Mouse (Mus musculus): ENCODE data around the gene Hist1h2ak. TPM values are rescaled to one million over a fixed set of nuclear protein-coding genes. Genes with fewer than 3 reads are reported as not detected.
A peak's percentile ranks its signal among the peaks of the same experiment; 100 is the strongest.
"Not testable (repeated sequence)": the region's sequence is repeated elsewhere in the genome, so short reads cannot be mapped to it uniquely, and the experiment has no call there.

Gene Hist1h2ak
- total and polyA plus RNA-seq, 2 experiments from 2014 or later: 10.3 to 128 TPM

DNA sequence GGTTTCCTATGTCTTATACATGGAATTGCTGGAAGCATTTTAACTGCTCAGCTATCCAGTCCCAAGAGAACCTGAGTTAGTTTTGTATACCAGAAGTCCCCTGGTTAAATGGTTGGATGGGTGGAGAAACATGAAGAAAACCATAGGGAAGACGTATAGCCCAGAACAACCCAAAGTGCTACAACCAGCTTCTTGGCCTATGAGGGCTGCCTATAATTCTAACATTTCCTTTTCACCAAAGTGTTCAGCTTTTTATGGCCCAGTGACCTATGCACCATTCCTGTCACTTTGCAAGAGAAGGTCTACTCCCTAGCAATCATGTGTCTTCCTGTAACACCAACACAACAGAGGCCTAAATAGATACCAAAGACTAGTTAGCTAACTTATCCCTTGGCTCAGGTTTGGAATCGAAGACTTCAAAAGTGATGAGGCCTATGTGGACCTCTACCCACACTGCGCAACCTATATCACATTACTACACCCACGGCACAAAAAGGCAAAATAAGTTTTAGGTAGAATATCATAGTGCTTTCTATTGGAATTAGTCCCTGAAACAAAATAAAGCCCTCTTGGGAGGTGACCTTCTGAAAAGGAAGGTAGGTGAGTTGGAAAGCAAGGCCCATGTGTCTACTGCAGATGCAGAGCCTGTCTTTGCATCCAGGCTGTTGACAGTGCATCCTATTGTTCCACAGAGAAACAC is 35.1 kb downstream of the Hist1h2ak start:
- Histone ChIP-seq H3K27me3 (ENCODE audit: control insufficient read depth, insufficient read depth, low read length) (no peaks in the 10 kb centered on the region), H3K4me3 (ENCODE audit: low read depth, low read length) (peak overlapping the region; percentile 30), H3K9me3 (replicated peaks; ENCODE audit: control insufficient read depth, low read length) (no peaks in the 10 kb centered on the region), H3K4me1 (ENCODE audit: control insufficient read depth, insufficient read depth) (peaks cover 21% of the 10 kb centered on the region), H3K36me3 (replicated peaks; ENCODE audit: control insufficient read depth, insufficient read depth, low read length) (no peaks in the 10 kb centered on the region), H3K9ac (replicated peaks; ENCODE audit: low read depth, low read length) (peak overlapping the region; percentile 51; the same call in 1 of the 2 replicates), H3K4me2 (ENCODE audit: low read depth, low read length) (peak overlapping the region; percentile 54), H3K27ac (ENCODE audit: low read depth) (peak overlapping the region; percentile 16; the same call in 1 of the 2 replicates)
- DNase-seq (ENCODE audit: low spot score) (no peak), ATAC-seq (ENCODE audit: insufficient read depth, low read depth) (no peak)
- WGBS: 75% methylated on average over 4 of the region's 4 CpGs
- TF ChIP-seq EP300 (IDR thresholded peaks at IDR 0.05; ENCODE audit: low read depth) (no peak), CTCF (IDR thresholded peaks at IDR 0.05; ENCODE audit: low read depth) (no peak)

DNA sequence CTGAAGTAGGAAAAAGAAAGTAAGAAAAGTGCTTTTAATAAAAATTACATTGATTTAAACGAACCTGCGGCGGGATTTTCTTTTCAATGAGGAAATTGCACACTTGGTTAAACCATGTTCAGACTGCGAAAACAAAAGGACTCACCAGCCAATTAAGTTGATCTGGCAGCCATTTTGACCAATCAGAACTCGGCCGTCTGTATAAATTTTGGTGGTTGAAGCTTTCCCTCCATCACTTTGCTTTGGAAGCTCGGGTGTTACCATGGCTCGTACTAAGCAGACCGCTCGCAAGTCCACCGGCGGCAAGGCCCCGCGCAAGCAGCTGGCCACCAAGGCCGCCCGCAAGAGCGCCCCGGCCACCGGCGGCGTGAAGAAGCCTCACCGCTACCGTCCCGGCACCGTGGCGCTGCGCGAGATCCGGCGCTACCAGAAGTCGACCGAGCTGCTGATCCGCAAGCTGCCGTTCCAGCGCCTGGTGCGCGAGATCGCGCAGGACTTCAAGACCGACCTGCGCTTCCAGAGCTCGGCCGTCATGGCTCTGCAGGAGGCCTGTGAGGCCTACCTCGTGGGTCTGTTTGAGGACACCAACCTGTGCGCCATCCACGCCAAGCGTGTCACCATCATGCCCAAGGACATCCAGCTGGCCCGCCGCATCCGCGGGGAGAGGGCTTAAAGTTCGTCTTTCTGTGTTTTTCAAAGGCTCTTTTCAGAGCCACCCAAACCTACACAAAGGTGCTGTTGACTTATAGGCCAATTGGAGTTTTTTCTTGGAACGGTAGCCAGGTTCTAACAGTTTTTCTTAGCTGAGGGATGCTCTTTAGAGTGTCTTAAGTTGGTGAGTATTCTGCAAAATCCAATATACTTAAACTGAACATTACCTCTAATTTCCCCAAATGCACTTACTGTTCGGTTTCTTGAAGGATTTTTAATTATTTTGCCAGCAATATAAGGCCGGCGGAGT is 36.0 kb downstream of the Hist1h2ak start, which contains the start of gene Hist1h3h:
Gene Hist1h3h, plus strand, starts transcription at position 263 of the 961 bp plus-strand sequence.
- H3K4me2 ChIP-seq (ENCODE audit: low read depth, low read length): peak within 1 kb of the TSS; percentile 73
- WGBS: 3% methylated on average over 25 of the region's 56 CpGs
- not testable (repeated sequence) for H3K36me3 ChIP-seq (replicated peaks; ENCODE audit: control insufficient read depth, insufficient read depth, low read length); H3K27me3 ChIP-seq (ENCODE audit: control insufficient read depth, insufficient read depth, low read length); H3K9me3 ChIP-seq (replicated peaks; ENCODE audit: control insufficient read depth, low read length)
- H3K4me1 ChIP-seq (ENCODE audit: control insufficient read depth, insufficient read depth): peaks cover 20% of the 10 kb centered on the region
- peak within 1 kb of the TSS; percentile 44 for H3K4me3 ChIP-seq (ENCODE audit: low read depth, low read length)
- ATAC-seq (ENCODE audit: insufficient read depth, low read depth): peak; percentile 22; the same call in 1 of the 2 replicates
- DNase-seq (ENCODE audit: low spot score): peak; percentile 91
- H3K9ac ChIP-seq (replicated peaks; ENCODE audit: low read depth, low read length): peak within 1 kb of the TSS; percentile 62
- H3K27ac ChIP-seq (ENCODE audit: low read depth): peak within 1 kb of the TSS; percentile 89

DNA sequence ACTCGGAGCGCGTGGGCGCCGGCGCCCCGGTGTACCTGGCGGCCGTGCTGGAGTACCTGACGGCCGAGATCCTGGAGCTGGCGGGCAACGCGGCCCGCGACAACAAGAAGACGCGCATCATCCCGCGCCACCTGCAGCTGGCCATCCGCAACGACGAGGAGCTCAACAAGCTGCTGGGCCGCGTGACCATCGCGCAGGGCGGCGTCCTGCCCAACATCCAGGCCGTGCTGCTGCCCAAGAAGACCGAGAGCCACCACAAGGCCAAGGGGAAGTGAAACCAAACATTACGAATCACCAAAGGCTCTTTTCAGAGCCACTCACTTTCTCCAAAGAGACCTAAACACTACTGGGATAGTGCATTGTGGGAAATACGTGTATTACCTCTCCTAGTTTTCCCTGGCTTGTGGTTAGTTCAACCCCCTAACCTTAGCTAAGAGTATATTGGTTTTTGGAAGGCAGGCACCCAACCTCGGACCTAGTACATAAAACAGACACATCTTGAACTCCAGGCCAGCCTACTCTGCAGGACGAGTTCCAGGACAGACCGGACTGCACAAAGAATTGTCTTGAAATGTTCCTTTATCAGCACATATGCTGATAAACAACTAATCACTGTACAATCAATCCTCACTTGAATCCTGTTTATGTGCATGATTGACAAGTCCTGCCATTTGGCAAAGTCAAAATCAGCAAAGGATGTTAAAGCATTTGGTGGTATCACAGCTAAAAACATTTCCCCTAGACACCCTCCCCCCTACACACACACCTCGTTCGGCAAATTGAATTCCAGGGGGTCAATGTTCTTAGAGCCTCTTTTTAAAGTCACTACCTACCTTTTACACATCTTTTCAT is 36.9 kb downstream of the Hist1h2ak start:
- H3K27me3 ChIP-seq (ENCODE audit: control insufficient read depth, insufficient read depth, low read length); H3K9me3 ChIP-seq (replicated peaks; ENCODE audit: control insufficient read depth, low read length); H3K36me3 ChIP-seq (replicated peaks; ENCODE audit: control insufficient read depth, insufficient read depth, low read length); DNase-seq (ENCODE audit: low spot score): not testable (repeated sequence)
- Histone ChIP-seq H3K4me3 (ENCODE audit: low read depth, low read length) (peak overlapping the region; percentile 44), H3K27ac (ENCODE audit: low read depth) (peak overlapping the region; percentile 89), H3K4me1 (ENCODE audit: control insufficient read depth, insufficient read depth) (peaks cover 12% of the 10 kb centered on the region), H3K4me2 (ENCODE audit: low read depth, low read length) (peak overlapping the region; percentile 73), H3K9ac (replicated peaks; ENCODE audit: low read depth, low read length) (peak overlapping the region; percentile 62)
- peak; percentile 33 for ATAC-seq (ENCODE audit: insufficient read depth, low read depth)
- WGBS: under 1% methylated on average over 10 of the region's 38 CpGs

GRCm38 (mm10) chr13:21715864-21716539 is 37.6 kb downstream of the Hist1h2ak start, which contains the start of the genes Hist1h2bl and Hist1h2ai:
Gene Hist1h2bl, minus strand, starts transcription at chr13:21716143.
Gene Hist1h2ai, plus strand, starts transcription at chr13:21716422.
- Histone ChIP-seq H3K4me2 (ENCODE audit: low read depth, low read length) (peak within 1 kb of the TSS; percentile 73), H3K4me1 (ENCODE audit: control insufficient read depth, insufficient read depth) (peaks cover 17% of the 10 kb centered on the region), H3K27ac (ENCODE audit: low read depth) (peak within 1 kb of the TSS; percentile 89), H3K4me3 (ENCODE audit: low read depth, low read length) (peak within 1 kb of the TSS; percentile 44), H3K9ac (replicated peaks; ENCODE audit: low read depth, low read length) (peak within 1 kb of the TSS; percentile 62)
- under 1% methylated on average over 29 of the region's 50 CpGs for WGBS
- H3K36me3 ChIP-seq (replicated peaks; ENCODE audit: control insufficient read depth, insufficient read depth, low read length); H3K27me3 ChIP-seq (ENCODE audit: control insufficient read depth, insufficient read depth, low read length); H3K9me3 ChIP-seq (replicated peaks; ENCODE audit: control insufficient read depth, low read length): not testable (repeated sequence)
- peak; percentile 89 for ATAC-seq (ENCODE audit: insufficient read depth, low read depth)
- DNase-seq (ENCODE audit: low spot score): peak; percentile 95
- TF ChIP-seq EP300 (IDR thresholded peaks at IDR 0.05; ENCODE audit: low read depth): peak; percentile 54; the same call in 1 of the 2 replicates
